Mouse (Mus musculus) inflammation-experienced regulatory T-cells, adult 6 months (primary cell): ENCODE data around the gene Ptpn13. TPM values are rescaled to one million over a fixed set of nuclear protein-coding genes. Genes with fewer than 3 reads are reported as not detected.

Experiments
- ATAC-seq: one replicate; pipeline ENCODE4 v1.8.0; 2017
- polyA plus RNA-seq, 3 experiments: library from polyadenylated mRNA; unstranded; fragments of 100-300 nt; shearing (Covaris generic); gene quantifications; one replicate each; pipeline ENCODE4 v1.2.1; 2017

Ptpn13 gene
- polyA plus RNA-seq, 3 experiments from 2014 or later = 19.1 to 30.1 (median 25.2) TPM

- no peak for ATAC-seq
Measured at GRCm38 (mm10) chr5:103522371-103522770, 97.4 kb downstream of the Ptpn13 start.

- ATAC-seq = no peak
Measured at GRCm38 (mm10) chr5:103526668-103527436, 101.9 kb downstream of the Ptpn13 start.

- no peak for ATAC-seq
Measured at GRCm38 (mm10) chr5:103527437-103527718, 102.4 kb downstream of the Ptpn13 start.

GRCm38 (mm10) chr5:103530214-103530613, 105.2 kb downstream of the Ptpn13 start:
- no peak for ATAC-seq

GRCm38 (mm10) chr5:103532841-103533390, 107.9 kb downstream of the Ptpn13 start:
- no peak for ATAC-seq

GRCm38 (mm10) chr5:103534454-103534853, 109.5 kb downstream of the Ptpn13 start:
- ATAC-seq = no peak

GRCm38 (mm10) chr5:103537429-103537828, 112.4 kb downstream of the Ptpn13 start:
- no peak for ATAC-seq

- no peak for ATAC-seq
Measured at GRCm38 (mm10) chr5:103540612-103541011, 115.6 kb downstream of the Ptpn13 start.

GRCm38 (mm10) chr5:103541136-103541535, 116.1 kb downstream of the Ptpn13 start:
- ATAC-seq = no peak

- no peak for ATAC-seq
Measured at GRCm38 (mm10) chr5:103541542-103541941, 116.5 kb downstream of the Ptpn13 start.

- ATAC-seq = no peak
Measured at GRCm38 (mm10) chr5:103545381-103546000, 120.5 kb downstream of the Ptpn13 start.

GRCm38 (mm10) chr5:103554769-103555168, 129.8 kb downstream of the Ptpn13 start:
- ATAC-seq = no peak

GRCm38 (mm10) chr5:103560546-103560945, 135.6 kb downstream of the Ptpn13 start:
- no peak for ATAC-seq

GRCm38 (mm10) chr5:103568034-103568433, 143.0 kb downstream of the Ptpn13 start:
- ATAC-seq = no peak

GRCm38 (mm10) chr5:103569446-103569845, 144.5 kb downstream of the Ptpn13 start:
- no peak for ATAC-seq

- ATAC-seq = no peak
Measured at GRCm38 (mm10) chr5:103579680-103580420, 154.9 kb downstream of the Ptpn13 start.

GRCm38 (mm10) chr5:103587219-103587618, 162.2 kb downstream of the Ptpn13 start:
- no peak for ATAC-seq

- ATAC-seq = no peak
Measured at GRCm38 (mm10) chr5:103591846-103592245, 166.9 kb downstream of the Ptpn13 start.

GRCm38 (mm10) chr5:103592706-103593105, 167.7 kb downstream of the Ptpn13 start:
- no peak for ATAC-seq

- no peak for ATAC-seq
Measured at GRCm38 (mm10) chr5:103593575-103593974, 168.6 kb downstream of the Ptpn13 start.

GRCm38 (mm10) chr5:103595394-103596226, 170.6 kb downstream of the Ptpn13 start:
- ATAC-seq = no peak

- ATAC-seq = no peak
Measured at GRCm38 (mm10) chr5:103596467-103597146, 171.6 kb downstream of the Ptpn13 start.
